Mouse (Mus musculus): ENCODE results near the gene Slit1. TPM values are rescaled to one million over a fixed set of nuclear protein-coding genes. Genes with fewer than 3 reads are reported as not detected.

Slit1 gene
- total and polyA plus RNA-seq, 3 experiments: 0.16 to 0.30 TPM; not detected in 1

DNA sequence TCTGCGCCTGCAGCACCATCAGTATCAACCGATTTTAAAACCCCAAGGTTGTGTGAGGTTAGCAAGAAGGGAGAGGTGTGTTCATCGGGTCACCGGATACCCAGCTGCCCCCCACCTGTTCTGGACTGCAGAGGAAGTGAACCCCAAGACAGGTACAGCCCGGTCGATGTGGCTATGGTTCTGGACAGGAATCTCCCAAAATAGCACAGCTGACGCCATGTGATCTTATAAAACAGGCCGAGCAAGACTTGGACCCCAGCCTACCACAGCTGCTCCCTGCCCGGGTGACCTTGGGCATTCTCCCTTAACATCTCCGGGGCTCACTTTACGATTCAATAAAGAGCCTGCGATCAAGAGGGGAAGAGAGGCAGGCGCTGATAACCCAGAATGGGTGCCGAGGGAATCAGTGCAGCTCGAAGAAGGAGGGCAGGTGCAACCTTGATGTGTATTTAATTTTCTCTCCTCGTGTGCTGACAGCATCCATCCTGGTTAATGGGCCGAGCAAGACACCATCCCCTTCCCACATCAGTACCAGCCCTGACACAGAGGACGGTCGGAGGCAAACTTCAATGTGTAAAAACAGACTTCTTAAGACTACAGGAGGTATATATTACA, 124.6 kb downstream of the Slit1 start:
- Histone ChIP-seq H3K4me1 (ENCODE audit: control insufficient read depth in 1 of 2, insufficient read depth in 2 of 2) (peaks cover 24 to 55% of the 10 kb centered on the region in 2 experiments), H3K4me3 (replicated peaks in 1 of 3; ENCODE audit: low read depth in 2 of 3, low read length in 2 of 3, poor library complexity in 1 of 3) (no peak overlapping the region), H3K36me3 (replicated peaks in 1 of 2; ENCODE audit: control insufficient read depth in 1 of 2, insufficient read depth in 1 of 2, low read length in 1 of 2) (no peaks in the 10 kb centered on the region), H3K79me2 (replicated peaks; ENCODE audit: control insufficient read depth, extremely low read depth, insufficient read depth, poor library complexity, severe bottlenecking) (no peaks in the 10 kb centered on the region), H3K9ac (ENCODE audit: insufficient read depth, low read depth) (no peak overlapping the region), H3K27me3 (replicated peaks) (peaks cover 12% of the 10 kb centered on the region), H3K9me3 (replicated peaks; ENCODE audit: low read length) (no peaks in the 10 kb centered on the region), H3K27ac (ENCODE audit: insufficient read depth, low read depth) (no peak overlapping the region), H3K4me2 (ENCODE audit: insufficient read depth, low read depth, poor library complexity, severe bottlenecking) (no peak overlapping the region)
- dilution Hi-C loops (cut with MboI; ENCODE audit: extremely low pct_ligation_motif_present, extremely low pct_unique_long_range_greater_than_20kb, low sequenced_read_pairs) (no loop called here), in situ Hi-C loops (cut with MboI; ENCODE audit: low pct_ligation_motif_present, low pct_unique_long_range_greater_than_20kb, low sequenced_read_pairs) (no loop called here)
- DNase-seq (ENCODE audit: extremely low read depth): no peak
- no peak for TF ChIP-seq MAZ (IDR thresholded peaks at IDR 0.05; ENCODE audit: low read depth, low read length)
- no peak for TF ChIP-seq NRF1 (IDR thresholded peaks at IDR 0.05; ENCODE audit: low read depth, low read length)
- TF ChIP-seq MAX (IDR thresholded peaks at IDR 0.05; ENCODE audit: low read length): no peak
- no peak for TF ChIP-seq SIN3A (IDR thresholded peaks at IDR 0.05; ENCODE audit: low read length)
- TF ChIP-seq TBP (conservative IDR thresholded peaks at IDR 0.05; ENCODE audit: low read depth, low read length): no peak
- no peak for TF ChIP-seq CHD2 (IDR thresholded peaks at IDR 0.05; ENCODE audit: low read length)
- no peak for TF ChIP-seq EP300 (IDR thresholded peaks at IDR 0.05; ENCODE audit: low read length)
- TF ChIP-seq GABPA (IDR thresholded peaks at IDR 0.05; ENCODE audit: insufficient replicate concordance, low read depth, low read length): no peak
- TF ChIP-seq PAX5 (IDR thresholded peaks at IDR 0.05; ENCODE audit: low read length): no peak
- no peak for TF ChIP-seq MAFK (IDR thresholded peaks at IDR 0.05; ENCODE audit: insufficient replicate concordance, low read length)

DNA sequence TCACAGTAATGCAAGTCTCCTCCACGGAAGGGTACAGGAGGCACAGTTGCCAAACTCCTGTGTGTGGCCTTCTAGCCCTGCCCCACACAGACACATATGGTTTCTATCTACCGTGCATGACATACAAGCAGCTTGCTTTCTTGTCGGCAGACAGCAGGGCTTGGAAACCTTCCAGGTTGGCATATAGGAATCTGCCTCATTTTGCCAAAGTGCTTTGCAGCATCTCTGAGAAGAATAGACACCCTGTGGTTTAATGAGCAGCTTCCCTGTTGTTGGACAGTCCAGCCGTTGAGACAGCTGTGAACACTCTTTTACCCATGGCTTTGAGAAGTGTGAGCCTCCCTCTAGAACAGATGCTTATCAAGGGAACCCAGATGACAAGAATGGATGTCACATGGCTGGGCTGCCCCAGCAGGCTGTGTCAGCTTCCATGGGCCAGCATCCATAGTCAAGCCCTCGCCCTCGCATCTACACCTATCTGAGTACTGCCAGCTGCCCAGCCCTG, 125.3 kb downstream of the Slit1 start:
- Histone ChIP-seq H3K4me3 (replicated peaks in 1 of 3; ENCODE audit: low read depth in 2 of 3, low read length in 2 of 3, poor library complexity in 1 of 3) (no peak overlapping the region), H3K4me2 (ENCODE audit: insufficient read depth, low read depth, poor library complexity, severe bottlenecking) (no peak overlapping the region), H3K79me2 (replicated peaks; ENCODE audit: control insufficient read depth, extremely low read depth, insufficient read depth, poor library complexity, severe bottlenecking) (no peaks in the 10 kb centered on the region), H3K4me1 (ENCODE audit: control insufficient read depth in 1 of 2, insufficient read depth in 2 of 2) (peaks cover 24 to 60% of the 10 kb centered on the region in 2 experiments), H3K36me3 (replicated peaks in 1 of 2; ENCODE audit: control insufficient read depth in 1 of 2, insufficient read depth in 1 of 2, low read length in 1 of 2) (no peaks in the 10 kb centered on the region), H3K9ac (ENCODE audit: insufficient read depth, low read depth) (no peak overlapping the region), H3K9me3 (replicated peaks; ENCODE audit: low read length) (no peaks in the 10 kb centered on the region), H3K27me3 (replicated peaks) (peaks cover 7% of the 10 kb centered on the region), H3K27ac (ENCODE audit: insufficient read depth, low read depth) (no peak overlapping the region)
- dilution Hi-C loops (cut with MboI; ENCODE audit: extremely low pct_ligation_motif_present, extremely low pct_unique_long_range_greater_than_20kb, low sequenced_read_pairs) (no loop called here), in situ Hi-C loops (cut with MboI; ENCODE audit: low pct_ligation_motif_present, low pct_unique_long_range_greater_than_20kb, low sequenced_read_pairs) (no loop called here)
- no peak for DNase-seq (ENCODE audit: extremely low read depth)
- no peak for TF ChIP-seq IRF4 (IDR thresholded peaks at IDR 0.05; ENCODE audit: low read depth, low read length)
- no peak for TF ChIP-seq USF1 (IDR thresholded peaks at IDR 0.05; ENCODE audit: low read depth, low read length)
- no peak for TF ChIP-seq CHD2 (IDR thresholded peaks at IDR 0.05; ENCODE audit: low read length)
- no peak for TF ChIP-seq RCOR1 (conservative IDR thresholded peaks at IDR 0.05; ENCODE audit: low read depth, low read length)
- no peak for TF ChIP-seq KAT2A (IDR thresholded peaks at IDR 0.05; ENCODE audit: insufficient replicate concordance, low read length)
- no peak for TF ChIP-seq MAFK (IDR thresholded peaks at IDR 0.05; ENCODE audit: insufficient replicate concordance, low read length)
- no peak for TF ChIP-seq E2F4 (IDR thresholded peaks at IDR 0.05; ENCODE audit: insufficient replicate concordance, low read depth, low read length)
- TF ChIP-seq SIN3A (IDR thresholded peaks at IDR 0.05; ENCODE audit: low read length): no peak
- no peak for TF ChIP-seq MYC (IDR thresholded peaks at IDR 0.05; ENCODE audit: low read depth, low read length)
- TF ChIP-seq POLR2AphosphoS2 (IDR thresholded peaks at IDR 0.05; ENCODE audit: low read depth, low read length): no peak
- TF ChIP-seq HCFC1 (IDR thresholded peaks at IDR 0.05; ENCODE audit: low read depth, low read length): no peak
- no peak for TF ChIP-seq USF2 (conservative IDR thresholded peaks at IDR 0.05; ENCODE audit: low read depth, low read length)
- TF ChIP-seq MAX (IDR thresholded peaks at IDR 0.05; ENCODE audit: low read length): no peak
- no peak for TF ChIP-seq MEF2A (IDR thresholded peaks at IDR 0.05; ENCODE audit: borderline replicate concordance, low read depth, low read length)
- TF ChIP-seq ETS1 (conservative IDR thresholded peaks at IDR 0.05; ENCODE audit: low read depth, low read length): no peak
- no peak for TF ChIP-seq GABPA (IDR thresholded peaks at IDR 0.05; ENCODE audit: insufficient replicate concordance, low read depth, low read length)

All from CH12.LX (cell line).